Mouse (Mus musculus) lung, embryonic 16.5 days (tissue): ENCODE measurements at regions not wholly inside any gene's neighbourhood (a gene's known extent, or its start where the extent isn't known, plus 50 kb on each side); places are given as distances from the start of the nearest gene placed in this dataset.
A peak's percentile ranks its signal among the peaks of the same experiment; 100 is the strongest.

Source experiments
- ATAC-seq: fragments of 200-750 bp; cut with Nextera tagmentation; 2 replicates; pipeline ENCODE4 v1.8.0; 2017; ENCODE audit warnings: low read depth, mild to moderate bottlenecking, moderate library complexity
- H3K27ac ChIP-seq: fragments of 300-500 bp; sonication (generic); 2 replicates; pipeline ENCODE4 v1.5.1; 2014; ENCODE audit warnings: mild to moderate bottlenecking, control low read depth, low read length
- H3K27me3 ChIP-seq: fragments of 300-500 bp; sonication (generic); 2 replicates; pipeline ENCODE4 v1.6.1; 2014; ENCODE audit warnings: low read depth, low read length, mixed read lengths; ENCODE audit not compliant: control insufficient read depth, insufficient read depth
- H3K36me3 ChIP-seq: fragments of 300-500 bp; sonication (generic); 2 replicates; pipeline ENCODE4 v1.6.1; 2014; ENCODE audit warnings: low read length; ENCODE audit not compliant: control insufficient read depth, insufficient read depth
- H3K4me1 ChIP-seq: fragments of 300-500 bp; sonication (generic); replicated peaks from 2 replicates; pipeline ENCODE4 v1.6.1; 2014; ENCODE audit warnings: low read length, mixed read lengths; ENCODE audit not compliant: control insufficient read depth, insufficient read depth
- H3K4me2 ChIP-seq: fragments of 300-500 bp; sonication (generic); 2 replicates; pipeline ENCODE4 v1.6.1; 2014; ENCODE audit warnings: low read depth, low read length, control low read depth
- H3K4me3 ChIP-seq: fragments of 300-500 bp; sonication (generic); 2 replicates; pipeline ENCODE4 v1.5.1; 2014; ENCODE audit warnings: mild to moderate bottlenecking, low read length, control low read depth
- H3K9ac ChIP-seq: fragments of 300-500 bp; sonication (generic); 2 replicates; pipeline ENCODE4 v1.6.1; 2014; ENCODE audit warnings: low read length, control low read depth
- H3K9me3 ChIP-seq: fragments of 300-500 bp; sonication (generic); 2 replicates; pipeline ENCODE4 v1.6.1; 2016; ENCODE audit warnings: low read length; ENCODE audit not compliant: control insufficient read depth
- WGBS: fragments of 180-500 bp; shearing (Covaris S2); extraction: QIAGEN DNeasy Blood & Tissue Kit; methylation state at CpG from one replicate; pipeline ENCODE4 v1.1.7; 2014; 5-methylcytosine and 5-hydroxymethylcytosine counted together

GRCm38 (mm10) chr2:110426881-110427280 lies 63.9 kb upstream of the Fibin start:
- Histone ChIP-seq H3K36me3 (no peaks in the 10 kb centered on the region), H3K27ac (no peak overlapping the region), H3K4me3 (no peak overlapping the region), H3K9ac (no peak overlapping the region), H3K4me2 (no peak overlapping the region), H3K27me3 (no peaks in the 10 kb centered on the region), H3K9me3 (no peaks in the 10 kb centered on the region), H3K4me1 (no peaks in the 10 kb centered on the region)
- peak; percentile 77 for ATAC-seq
- 45% methylated on average over 4 of the region's 4 CpGs for WGBS

- no peak overlapping the region for H3K4me3 ChIP-seq
- WGBS, result 78% methylated on average over 3 of the region's 3 CpGs
- H3K27ac ChIP-seq, result no peak overlapping the region
- no peak overlapping the region for H3K9ac ChIP-seq
- H3K36me3 ChIP-seq, result no peaks in the 10 kb centered on the region
- H3K9me3 ChIP-seq, result no peaks in the 10 kb centered on the region
- H3K4me1 ChIP-seq, result no peaks in the 10 kb centered on the region
- no peak for ATAC-seq
- no peaks in the 10 kb centered on the region for H3K27me3 ChIP-seq
- H3K4me2 ChIP-seq, result no peak overlapping the region
Observed at GRCm38 (mm10) chr2:110452694-110453093, 89.7 kb upstream of the Fibin start.

GRCm38 (mm10) chr2:110472307-110472995 lies 109.5 kb upstream of the Fibin start:
- H3K9ac ChIP-seq, result no peak overlapping the region
- no peaks in the 10 kb centered on the region for H3K36me3 ChIP-seq
- H3K4me3 ChIP-seq, result no peak overlapping the region
- no peak overlapping the region for H3K4me2 ChIP-seq
- H3K9me3 ChIP-seq, result peaks cover 2% of the 10 kb centered on the region; the same call in 1 of the 2 replicates
- 86% methylated on average over 3 of the region's 3 CpGs for WGBS
- H3K27ac ChIP-seq, result no peak overlapping the region
- H3K27me3 ChIP-seq, result no peaks in the 10 kb centered on the region
- no peak for ATAC-seq
- no peaks in the 10 kb centered on the region for H3K4me1 ChIP-seq

GRCm38 (mm10) chr2:110476591-110476990 lies 113.6 kb upstream of the Fibin start:
- Histone ChIP-seq H3K9me3 (no peaks in the 10 kb centered on the region), H3K4me3 (no peak overlapping the region), H3K27ac (no peak overlapping the region), H3K9ac (no peak overlapping the region), H3K4me2 (no peak overlapping the region), H3K27me3 (no peaks in the 10 kb centered on the region), H3K36me3 (no peaks in the 10 kb centered on the region), H3K4me1 (no peaks in the 10 kb centered on the region)
- no peak for ATAC-seq
- WGBS, result 58% methylated on average over 5 of the region's 5 CpGs

- no peaks in the 10 kb centered on the region for H3K36me3 ChIP-seq
- no peak overlapping the region for H3K4me2 ChIP-seq
- H3K4me1 ChIP-seq, result no peaks in the 10 kb centered on the region
- H3K27me3 ChIP-seq, result no peaks in the 10 kb centered on the region
- no peaks in the 10 kb centered on the region for H3K9me3 ChIP-seq
- H3K4me3 ChIP-seq, result no peak overlapping the region
- ATAC-seq, result no peak
- no peak overlapping the region for H3K9ac ChIP-seq
- WGBS, result 72% methylated on average over 2 of the region's 2 CpGs
- H3K27ac ChIP-seq, result no peak overlapping the region
Observed at GRCm38 (mm10) chr2:110481327-110481726, 115.8 kb upstream of the Slc5a12 start.

- no peak for ATAC-seq
- no peak overlapping the region for H3K4me2 ChIP-seq
- H3K4me3 ChIP-seq, result no peak overlapping the region
- H3K9ac ChIP-seq, result no peak overlapping the region
- H3K4me1 ChIP-seq, result no peaks in the 10 kb centered on the region
- no peak overlapping the region for H3K27ac ChIP-seq
- no peaks in the 10 kb centered on the region for H3K36me3 ChIP-seq
- no peaks in the 10 kb centered on the region for H3K27me3 ChIP-seq
- 52% methylated on average over 5 of the region's 5 CpGs for WGBS
- H3K9me3 ChIP-seq, result no peaks in the 10 kb centered on the region
Observed at GRCm38 (mm10) chr2:110486201-110486600, 110.9 kb upstream of the Slc5a12 start.

GRCm38 (mm10) chr2:110486724-110487123 lies 110.4 kb upstream of the Slc5a12 start:
- ATAC-seq, result no peak
- 60% methylated on average over 4 of the region's 4 CpGs for WGBS
- no peak overlapping the region for H3K27ac ChIP-seq

GRCm38 (mm10) chr2:110487950-110488349 lies 109.1 kb upstream of the Slc5a12 start:
- no peak overlapping the region for H3K4me3 ChIP-seq
- H3K36me3 ChIP-seq, result no peaks in the 10 kb centered on the region
- H3K9ac ChIP-seq, result no peak overlapping the region
- no peaks in the 10 kb centered on the region for H3K4me1 ChIP-seq
- ATAC-seq, result no peak
- H3K27ac ChIP-seq, result no peak overlapping the region
- no peaks in the 10 kb centered on the region for H3K27me3 ChIP-seq
- 55% methylated on average over 7 of the region's 7 CpGs for WGBS
- H3K4me2 ChIP-seq, result no peak overlapping the region
- H3K9me3 ChIP-seq, result no peaks in the 10 kb centered on the region

More at GRCm38 (mm10) chr2:110486724-110487123, 110.4 kb upstream of the Slc5a12 start:
- Histone ChIP-seq H3K36me3 (no peaks in the 10 kb centered on the region), H3K4me3 (no peak overlapping the region), H3K9me3 (no peaks in the 10 kb centered on the region), H3K9ac (no peak overlapping the region), H3K4me2 (no peak overlapping the region), H3K27me3 (no peaks in the 10 kb centered on the region), H3K4me1 (no peaks in the 10 kb centered on the region)

- WGBS, result 76% methylated on average over 2 of the region's 2 CpGs
- Histone ChIP-seq H3K9me3 (no peaks in the 10 kb centered on the region), H3K36me3 (no peaks in the 10 kb centered on the region), H3K9ac (no peak overlapping the region), H3K27ac (no peak overlapping the region), H3K4me3 (no peak overlapping the region), H3K4me1 (no peaks in the 10 kb centered on the region), H3K27me3 (no peaks in the 10 kb centered on the region), H3K4me2 (no peak overlapping the region)
- ATAC-seq, result no peak
Observed at GRCm38 (mm10) chr2:110501786-110502185, 95.3 kb upstream of the Slc5a12 start.
